Mouse (Mus musculus): ENCODE data around the gene Spire2.
"Not testable (repeated sequence)": the region's sequence is repeated elsewhere in the genome, so short reads cannot be mapped to it uniquely, and the experiment has no call there.

The Spire2 gene

GRCm38 (mm10) chr8:123332262-123333090 lies at the start of gene Spire2:
Spire2 (plus strand) TSS chr8:123332713.
- peak; percentile 96 for DNase-seq (ENCODE audit: low spot score)

GRCm38 (mm10) chr8:123282994-123283393 lies 49.5 kb upstream of the Spire2 start:
- DNase-seq (ENCODE audit: low spot score) = not testable (repeated sequence)

GRCm38 (mm10) chr8:123283991-123284390 lies 48.5 kb upstream of the Spire2 start:
- DNase-seq (ENCODE audit: low spot score) = peak; percentile 55

GRCm38 (mm10) chr8:123284493-123284892 lies 48.0 kb upstream of the Spire2 start:
- no peak for DNase-seq (ENCODE audit: low spot score)

- no peak for DNase-seq (ENCODE audit: low spot score)
Observed at GRCm38 (mm10) chr8:123287362-123287761, 45.2 kb upstream of the Spire2 start.

- peak; percentile 27 for DNase-seq (ENCODE audit: low spot score)
Observed at GRCm38 (mm10) chr8:123290166-123290565, 42.3 kb upstream of the Spire2 start.

- DNase-seq (ENCODE audit: low spot score) = no peak
Observed at GRCm38 (mm10) chr8:123290679-123291078, 41.8 kb upstream of the Spire2 start.

- no peak for DNase-seq (ENCODE audit: low spot score)
Observed at GRCm38 (mm10) chr8:123291716-123292115, 40.8 kb upstream of the Spire2 start.

- DNase-seq (ENCODE audit: low spot score) = no peak
Observed at GRCm38 (mm10) chr8:123292281-123292680, 40.2 kb upstream of the Spire2 start.

- DNase-seq (ENCODE audit: low spot score) = no peak
Observed at GRCm38 (mm10) chr8:123292785-123293184, 39.7 kb upstream of the Spire2 start.

GRCm38 (mm10) chr8:123298301-123298700 lies 34.2 kb upstream of the Spire2 start:
- no peak for DNase-seq (ENCODE audit: low spot score)

GRCm38 (mm10) chr8:123308738-123309137 lies 23.8 kb upstream of the Spire2 start:
- no peak for DNase-seq (ENCODE audit: low spot score)

- DNase-seq (ENCODE audit: low spot score) = no peak
Observed at GRCm38 (mm10) chr8:123317781-123318466, 14.6 kb upstream of the Spire2 start.

GRCm38 (mm10) chr8:123318467-123318911 lies 14.0 kb upstream of the Spire2 start, which contains the start of gene Fanca:
Fanca (minus strand) TSS chr8:123318576.
- DNase-seq (ENCODE audit: low spot score) = peak; percentile 98

- peak; percentile 93 for DNase-seq (ENCODE audit: low spot score)
Observed at GRCm38 (mm10) chr8:123319522-123320164, 12.9 kb upstream of the Spire2 start.

GRCm38 (mm10) chr8:123328552-123328951 lies 4.0 kb upstream of the Spire2 start:
- no peak for DNase-seq (ENCODE audit: low spot score)

- DNase-seq (ENCODE audit: low spot score) = no peak
Observed at GRCm38 (mm10) chr8:123329350-123329749, 3.2 kb upstream of the Spire2 start.

- no peak for DNase-seq (ENCODE audit: low spot score)
Observed at GRCm38 (mm10) chr8:123329961-123330360, 2.6 kb upstream of the Spire2 start.

- no peak for DNase-seq (ENCODE audit: low spot score)
Observed at GRCm38 (mm10) chr8:123330701-123331100, 1.8 kb upstream of the Spire2 start.

GRCm38 (mm10) chr8:123331301-123331700 lies 1.2 kb upstream of the Spire2 start:
- peak; percentile 83 for DNase-seq (ENCODE audit: low spot score)

- no peak for DNase-seq (ENCODE audit: low spot score)
Observed at GRCm38 (mm10) chr8:123331810-123332209, 703 bp upstream of the Spire2 start.

GRCm38 (mm10) chr8:123333091-123333587 lies 626 bp downstream of the Spire2 start:
- DNase-seq (ENCODE audit: low spot score) = peak; percentile 75
